Mouse (Mus musculus) embryonic stem cell, embryonic (primary cell): ENCODE measurements around the gene Ing4.

Experiments used
- CTCF ChIA-PET, 4 experiments: fragments of 300-600 bp in 2 of 4; fragments of 350-600 bp in 2 of 4; sonication (Branson Sonifier 250); formaldehyde crosslinking; loops; one replicate each; lab custom pipeline; 2022; ENCODE audit warnings: inconsistent platforms in 2 of 4; lab: Charles Lee
- POLR2A ChIA-PET, 4 experiments: fragments of 300-600 bp in 2 of 4; fragments of 350-600 bp in 2 of 4; sonication (Branson Sonifier 250); formaldehyde crosslinking; loops; one replicate each; lab custom pipeline; 2022; ENCODE audit warnings: antibody characterized with exemption in 4 of 4, inconsistent platforms in 1 of 4; lab: Charles Lee

Ing4 gene

GRCm38 (mm10) chr6:125009181-125010073 is 30.1 kb upstream of the Ing4 start:
- ChIA-PET CTCF (interaction anchor here (0.6 to 2.7 kb wide), 19 partner anchors 11 to 358 kb away, joined by 3 to 15 read pairs (median 5); partner anchors contain the start of genes Mlf2 (in 2 of the 4) and Pianp (in 1 of the 4)), POLR2A (interaction anchor here (0.5 to 13.8 kb wide), 118 partner anchors 9 to 1312 kb away, joined by 3 to 182 read pairs (median 4); partner anchors contain the start of genes Pianp (in 4 of the 4), Acrbp (in 3 of the 4), Emg1 (in 3 of the 4) and Mlf2 (in 3 of the 4))

GRCm38 (mm10) chr6:125017682-125018081 is 21.9 kb upstream of the Ing4 start:
- CTCF ChIA-PET = interaction anchor here in 3 of 4 experiments (0.7 to 1.0 kb wide), 3 partner anchors 13 kb away, joined by 3 to 4 read pairs (median 3); no protein-coding TSS in a partner anchor
- POLR2A ChIA-PET = interaction anchor here in 3 of 4 experiments (0.7 to 2.5 kb wide), 6 partner anchors 8 to 33 kb away, joined by 3 to 20 read pairs (median 3); partner anchors contain the start of gene Zfp384 (in 2 of the 3)

GRCm38 (mm10) chr6:125030532-125030931 is 9.0 kb upstream of the Ing4 start:
- ChIA-PET POLR2A (interaction anchor here in 2 of 4 experiments (0.6 to 2.0 kb wide), 20 partner anchors 9 to 191 kb away, joined by 3 to 14 read pairs (median 4); partner anchors contain the start of genes Acrbp (in 2 of the 2), Zfp384 (in 2 of the 2), Ing4 (in 1 of the 2) and Mlf2 (in 1 of the 2)), CTCF (interaction anchor here (0.5 to 1.7 kb wide), 76 partner anchors 8 to 1505 kb away, joined by 3 to 15 read pairs (median 3); partner anchors contain the start of genes Lpar5 (in 2 of the 4), Mlf2 (in 2 of the 4), Pianp (in 2 of the 4) and Zfp384 (in 2 of the 4))

GRCm38 (mm10) chr6:125031604-125032003 is 8.0 kb upstream of the Ing4 start:
- CTCF ChIA-PET = interaction anchor here in 2 of 4 experiments (0.8 to 1.7 kb wide), 4 partner anchors 23 to 186 kb away, joined by 3 to 15 read pairs (median 4); partner anchors contain the start of genes Lpar5 (in 1 of the 2) and Zfp384 (in 1 of the 2)
- POLR2A ChIA-PET = interaction anchor here in 2 of 4 experiments (1.3 to 2.0 kb wide), 5 partner anchors 13 to 172 kb away, joined by 3 to 14 read pairs (median 4); partner anchors contain the start of gene Zfp384 (in 1 of the 2)

- ChIA-PET POLR2A (interaction anchor here in 2 of 4 experiments (0.5 to 3.6 kb wide), 27 partner anchors 9 to 292 kb away, joined by 3 to 13 read pairs (median 5); partner anchors contain the start of genes Cdca3 (in 2 of the 2), Usp5 (in 2 of the 2), Zfp384 (in 2 of the 2) and Acrbp (in 1 of the 2)), CTCF (interaction anchor here in 2 of 4 experiments (0.8 to 0.9 kb wide), 2 partner anchors 8 to 53 kb away, joined by 3 read pairs; no protein-coding TSS in a partner anchor)
Measured at GRCm38 (mm10) chr6:125038666-125039065, 894 bp upstream of the Ing4 start.

- POLR2A ChIA-PET = interaction anchor here in 3 of 4 experiments (0.5 to 3.6 kb wide), 24 partner anchors 9 to 562 kb away, joined by 3 to 13 read pairs (median 4); partner anchors contain the start of genes Cdca3 (in 2 of the 3), Usp5 (in 2 of the 3), Zfp384 (in 2 of the 3) and Acrbp (in 1 of the 3)
- CTCF ChIA-PET = interaction anchor here in 2 of 4 experiments (0.8 to 0.9 kb wide), 2 partner anchors 9 to 53 kb away, joined by 3 read pairs; no protein-coding TSS in a partner anchor
Measured at GRCm38 (mm10) chr6:125039131-125039530, 429 bp upstream of the Ing4 start.

- CTCF ChIA-PET = interaction anchor here in 1 of 4 experiments (0.9 kb wide), 1 partner anchor 10 kb away, joined by 4 read pairs; no protein-coding TSS in a partner anchor
- POLR2A ChIA-PET = interaction anchor here in 3 of 4 experiments (0.6 to 3.6 kb wide), 10 partner anchors 9 to 109 kb away, joined by 3 to 11 read pairs (median 4); partner anchors contain the start of genes Zfp384 (in 3 of the 3), Acrbp (in 1 of the 3) and Mlf2 (in 1 of the 3)
Measured at GRCm38 (mm10) chr6:125040221-125040620, 661 bp downstream of the Ing4 start.

- ChIA-PET CTCF (interaction anchor here in 3 of 4 experiments (0.6 to 0.9 kb wide), 3 partner anchors 11 to 562 kb away, joined by 4 to 7 read pairs (median 6); no protein-coding TSS in a partner anchor), POLR2A (interaction anchor here in 2 of 4 experiments (0.9 to 3.6 kb wide), 11 partner anchors 8 to 137 kb away, joined by 3 to 11 read pairs (median 4); partner anchors contain the start of genes Zfp384 (in 2 of the 2), Acrbp (in 1 of the 2) and Mlf2 (in 1 of the 2))
Measured at GRCm38 (mm10) chr6:125041047-125041446, 1.5 kb downstream of the Ing4 start.

- ChIA-PET CTCF (interaction anchor here in 1 of 4 experiments (1.3 kb wide), 1 partner anchor 138 kb away, joined by 4 read pairs; no protein-coding TSS in a partner anchor), POLR2A (interaction anchor here in 3 of 4 experiments (0.6 to 2.0 kb wide), 16 partner anchors 9 to 138 kb away, joined by 3 to 8 read pairs (median 4); partner anchors contain the start of genes Pianp (in 1 of the 3) and Zfp384 (in 1 of the 3))
Measured at GRCm38 (mm10) chr6:125042081-125042480, 2.5 kb downstream of the Ing4 start.

- POLR2A ChIA-PET = interaction anchor here in 3 of 4 experiments (0.6 to 4.3 kb wide), 21 partner anchors 16 to 217 kb away, joined by 3 to 24 read pairs (median 4); partner anchors contain the start of genes Mlf2 (in 2 of the 3), Zfp384 (in 2 of the 3), Cdca3 (in 1 of the 3) and Mrpl51 (in 1 of the 3)
- CTCF ChIA-PET = interaction anchor here (0.5 to 2.2 kb wide), 32 partner anchors 12 to 229 kb away, joined by 3 to 15 read pairs (median 4); partner anchors contain the start of genes Lpar5 (in 2 of the 4) and Mlf2 (in 1 of the 4)
Measured at GRCm38 (mm10) chr6:125046691-125047090, 7.1 kb downstream of the Ing4 start.

- CTCF ChIA-PET = interaction anchor here (0.6 to 2.7 kb wide), 16 partner anchors 9 to 220 kb away, joined by 3 to 8 read pairs (median 4); partner anchors contain the start of genes Mlf2 (in 2 of the 4), Cdca3 (in 1 of the 4) and Usp5 (in 1 of the 4)
- POLR2A ChIA-PET = interaction anchor here in 3 of 4 experiments (0.5 to 4.3 kb wide), 43 partner anchors 8 to 365 kb away, joined by 3 to 24 read pairs (median 4); partner anchors contain the start of genes Zfp384 (in 3 of the 3), Cdca3 (in 2 of the 3), Usp5 (in 2 of the 3) and Emg1 (in 1 of the 3)
Measured at GRCm38 (mm10) chr6:125049678-125050077, 10.1 kb downstream of the Ing4 start, which contains the start of gene Acrbp. Gene Acrbp, plus strand, starts transcription at chr6:125049689.

- POLR2A ChIA-PET = interaction anchor here in 3 of 4 experiments (0.7 to 3.6 kb wide), 14 partner anchors 9 to 394 kb away, joined by 3 to 21 read pairs (median 4); partner anchors contain the start of genes Grcc10 (in 1 of the 3), Ltbr (in 1 of the 3) and Zfp384 (in 1 of the 3)
- CTCF ChIA-PET = interaction anchor here (0.6 to 2.7 kb wide), 24 partner anchors 9 to 770 kb away, joined by 3 to 11 read pairs (median 4); partner anchors contain the start of genes Lpar5 (in 2 of the 4) and Zfp384 (in 1 of the 4)
Measured at GRCm38 (mm10) chr6:125051237-125051636, 11.7 kb downstream of the Ing4 start.

GRCm38 (mm10) chr6:125061493-125061892 is 21.9 kb downstream of the Ing4 start:
- CTCF ChIA-PET = interaction anchor here in 3 of 4 experiments (0.8 to 2.2 kb wide), 9 partner anchors 10 to 202 kb away, joined by 4 to 8 read pairs (median 5); partner anchors contain the start of gene Acrbp (in 2 of the 3)
- POLR2A ChIA-PET = interaction anchor here in 3 of 4 experiments (0.6 to 4.2 kb wide), 15 partner anchors 8 to 320 kb away, joined by 3 to 30 read pairs (median 5); partner anchors contain the start of genes Acrbp (in 1 of the 3), Grcc10 (in 1 of the 3), Mrpl51 (in 1 of the 3) and Ncapd2 (in 1 of the 3)

- ChIA-PET POLR2A (interaction anchor here in 3 of 4 experiments (0.6 to 4.2 kb wide), 17 partner anchors 9 to 257 kb away, joined by 3 to 30 read pairs (median 5); partner anchors contain the start of genes Acrbp (in 2 of the 3), Mrpl51 (in 1 of the 3), Ncapd2 (in 1 of the 3) and Zfp384 (in 1 of the 3)), CTCF (interaction anchor here in 2 of 4 experiments (0.9 to 2.9 kb wide), 5 partner anchors 9 to 13 kb away, joined by 3 to 9 read pairs (median 4); partner anchors contain the start of gene Acrbp (in 1 of the 2))
Measured at GRCm38 (mm10) chr6:125062511-125062910, 23.0 kb downstream of the Ing4 start.

- CTCF ChIA-PET = interaction anchor here (0.5 to 2.9 kb wide), 11 partner anchors 10 to 149 kb away, joined by 3 to 10 read pairs (median 4); partner anchors contain the start of genes Mlf2 (in 1 of the 4) and Mrpl51 (in 1 of the 4)
- POLR2A ChIA-PET = interaction anchor here (0.7 to 4.2 kb wide), 24 partner anchors 8 to 325 kb away, joined by 3 to 30 read pairs (median 4); partner anchors contain the start of genes Mrpl51 (in 2 of the 4), Ncapd2 (in 2 of the 4), Acrbp (in 1 of the 4) and Grcc10 (in 1 of the 4)
Measured at GRCm38 (mm10) chr6:125063906-125064305, 24.3 kb downstream of the Ing4 start.
